Mouse (Mus musculus): ENCODE measurements at regions not wholly inside any gene's neighbourhood (a gene's known extent, or its start where the extent isn't known, plus 50 kb on each side); places are given as distances from the start of the nearest gene placed in this dataset.

GRCm38 (mm10) chr8:41939298-41939697 lies 522.4 kb upstream of the Frg1 start:
- H3K9me3 ChIP-seq (replicated peaks; ENCODE audit: low read length): no peaks in the 10 kb centered on the region
- 35% methylated on average over 4 of the region's 4 CpGs for WGBS
- H3K9ac ChIP-seq (ENCODE audit: low read depth, low read length): no peak overlapping the region
- no peak; the same call in 1 of the 2 replicates for ATAC-seq (replicated peaks; ENCODE audit: low FRiP score, low read depth)
- no peak overlapping the region for H3K27ac ChIP-seq
- DNase-seq (ENCODE audit: low spot score): peak; percentile 54
- H3K27me3 ChIP-seq (ENCODE audit: insufficient read depth, low read length): no peaks in the 10 kb centered on the region
- no peaks in the 10 kb centered on the region for H3K4me1 ChIP-seq (replicated peaks; ENCODE audit: insufficient read depth, low read length)
- no peak overlapping the region for H3K4me3 ChIP-seq (replicated peaks; ENCODE audit: low read depth, low read length)
- H3K36me3 ChIP-seq (ENCODE audit: insufficient read depth, low read length): no peaks in the 10 kb centered on the region
- no peak overlapping the region for H3K4me2 ChIP-seq (ENCODE audit: low read length)
- no peak for TF ChIP-seq CTCF (IDR thresholded peaks at IDR 0.05; ENCODE audit: low read depth)

- no peak for TF ChIP-seq CTCF (IDR thresholded peaks at IDR 0.05; ENCODE audit: low read depth)
- H3K36me3 ChIP-seq (ENCODE audit: insufficient read depth, low read length): no peaks in the 10 kb centered on the region
- WGBS: 59% methylated on average over 7 of the region's 7 CpGs
- no peak overlapping the region for H3K9ac ChIP-seq (ENCODE audit: low read depth, low read length)
- H3K4me2 ChIP-seq (ENCODE audit: low read length): no peak overlapping the region; the same call in 1 of the 2 replicates
- H3K4me3 ChIP-seq (replicated peaks; ENCODE audit: low read depth, low read length): no peak overlapping the region
- H3K27me3 ChIP-seq (ENCODE audit: insufficient read depth, low read length): no peaks in the 10 kb centered on the region
- no peak for DNase-seq (ENCODE audit: low spot score)
- no peak for ATAC-seq (replicated peaks; ENCODE audit: low FRiP score, low read depth)
- H3K9me3 ChIP-seq (replicated peaks; ENCODE audit: low read length): no peaks in the 10 kb centered on the region
- no peaks in the 10 kb centered on the region for H3K4me1 ChIP-seq (replicated peaks; ENCODE audit: insufficient read depth, low read length)
- H3K27ac ChIP-seq: no peak overlapping the region
Observed at GRCm38 (mm10) chr8:41921106-41921505, 504.2 kb upstream of the Frg1 start.

- H3K4me2 ChIP-seq (ENCODE audit: low read length): no peak overlapping the region
- H3K9me3 ChIP-seq (replicated peaks; ENCODE audit: low read length): no peaks in the 10 kb centered on the region
- no peaks in the 10 kb centered on the region for H3K4me1 ChIP-seq (replicated peaks; ENCODE audit: insufficient read depth, low read length)
- H3K4me3 ChIP-seq (replicated peaks; ENCODE audit: low read depth, low read length): no peak overlapping the region
- no peak for DNase-seq (ENCODE audit: low spot score)
- no peak for ATAC-seq (replicated peaks; ENCODE audit: low FRiP score, low read depth)
- no peaks in the 10 kb centered on the region for H3K27me3 ChIP-seq (ENCODE audit: insufficient read depth, low read length)
- no peak overlapping the region for H3K9ac ChIP-seq (ENCODE audit: low read depth, low read length)
- no peak for TF ChIP-seq CTCF (IDR thresholded peaks at IDR 0.05; ENCODE audit: low read depth)
- no peak overlapping the region for H3K27ac ChIP-seq
- 84% methylated on average over 3 of the region's 3 CpGs for WGBS
- no peaks in the 10 kb centered on the region for H3K36me3 ChIP-seq (ENCODE audit: insufficient read depth, low read length)
Observed at GRCm38 (mm10) chr8:41920536-41920935, 503.7 kb upstream of the Frg1 start.

- no peaks in the 10 kb centered on the region for H3K27me3 ChIP-seq (ENCODE audit: insufficient read depth, low read length)
- 23% methylated on average over 2 of the region's 2 CpGs for WGBS
- no peak overlapping the region for H3K4me2 ChIP-seq (ENCODE audit: low read length)
- no peaks in the 10 kb centered on the region for H3K36me3 ChIP-seq (ENCODE audit: insufficient read depth, low read length)
- no peak overlapping the region for H3K9ac ChIP-seq (ENCODE audit: low read depth, low read length)
- TF ChIP-seq CTCF (IDR thresholded peaks at IDR 0.05; ENCODE audit: low read depth): no peak
- no peaks in the 10 kb centered on the region for H3K4me1 ChIP-seq (replicated peaks; ENCODE audit: insufficient read depth, low read length)
- no peak overlapping the region for H3K27ac ChIP-seq
- no peaks in the 10 kb centered on the region for H3K9me3 ChIP-seq (replicated peaks; ENCODE audit: low read length)
- ATAC-seq (replicated peaks; ENCODE audit: low FRiP score, low read depth) (no peak), DNase-seq (ENCODE audit: low spot score) (peak; percentile 45)
- H3K4me3 ChIP-seq (replicated peaks; ENCODE audit: low read depth, low read length): no peak overlapping the region
Observed at GRCm38 (mm10) chr8:41878029-41878748, 461.3 kb upstream of the Frg1 start.

- 69% methylated on average over 3 of the region's 3 CpGs for WGBS
- no peak overlapping the region for H3K27ac ChIP-seq
- TF ChIP-seq CTCF (IDR thresholded peaks at IDR 0.05; ENCODE audit: low read depth): no peak
- H3K4me2 ChIP-seq (ENCODE audit: low read length): no peak overlapping the region
- H3K36me3 ChIP-seq (ENCODE audit: insufficient read depth, low read length): no peaks in the 10 kb centered on the region
- no peaks in the 10 kb centered on the region for H3K4me1 ChIP-seq (replicated peaks; ENCODE audit: insufficient read depth, low read length)
- ATAC-seq (replicated peaks; ENCODE audit: low FRiP score, low read depth) (no peak), DNase-seq (ENCODE audit: low spot score) (no peak)
- H3K4me3 ChIP-seq (replicated peaks; ENCODE audit: low read depth, low read length): no peak overlapping the region
- no peak overlapping the region for H3K9ac ChIP-seq (ENCODE audit: low read depth, low read length)
- no peaks in the 10 kb centered on the region for H3K27me3 ChIP-seq (ENCODE audit: insufficient read depth, low read length)
- no peaks in the 10 kb centered on the region for H3K9me3 ChIP-seq (replicated peaks; ENCODE audit: low read length)
Observed at GRCm38 (mm10) chr8:41869681-41870356, 452.9 kb upstream of the Frg1 start.

- ATAC-seq (replicated peaks; ENCODE audit: low FRiP score, low read depth): no peak
- Histone ChIP-seq H3K36me3 (ENCODE audit: insufficient read depth, low read length) (no peaks in the 10 kb centered on the region), H3K9ac (ENCODE audit: low read depth, low read length) (no peak overlapping the region), H3K4me1 (replicated peaks; ENCODE audit: insufficient read depth, low read length) (no peaks in the 10 kb centered on the region), H3K27me3 (ENCODE audit: insufficient read depth, low read length) (no peaks in the 10 kb centered on the region), H3K9me3 (replicated peaks; ENCODE audit: low read length) (no peaks in the 10 kb centered on the region), H3K27ac (no peak overlapping the region), H3K4me2 (ENCODE audit: low read length) (no peak overlapping the region), H3K4me3 (replicated peaks; ENCODE audit: low read depth, low read length) (no peak overlapping the region)
- WGBS: 63% methylated on average over 7 of the region's 7 CpGs
- DNase-seq (ENCODE audit: low spot score): peak; percentile 23
- no peak for TF ChIP-seq CTCF (IDR thresholded peaks at IDR 0.05; ENCODE audit: low read depth)
Observed at GRCm38 (mm10) chr8:41860918-41861317, 444.0 kb upstream of the Frg1 start.

All from kidney, postnatal 0 days (tissue).